ENCODE assay signal across 15 mouse cellular contexts in genomic region chr2:17703170-17703512, GRCm38 (mm10). TPM values are rescaled to one million over a fixed set of nuclear protein-coding genes. Genes with fewer than 3 reads are reported as not detected.
DNase-seq lines count a peak whose midpoint lies in the region; ATAC-seq lines count a peak whose summit lies in the region.
"Had no signal": no experiment of that assay in that cellular context is flagged by ENCODE, and none has a peak within 500 bp of the region (broad histone marks: within the 10 kb centered on the region; RNA-seq: fewer than 3 reads in every experiment).

No protein-coding gene starts in this region.

- 54% methylated on average over 2 of the region's 2 CpGs for WGBS in hindbrain, embryonic 15.5 days
- 45% methylated on average over 2 of the region's 2 CpGs for WGBS in hindbrain, embryonic 14.5 days
- WGBS in forebrain, embryonic 12.5 days = 44% methylated on average over 2 of the region's 2 CpGs
- WGBS in heart, embryonic 11.5 days (ENCODE audit: insufficient replicate concordance) = 74% methylated on average over 2 of the region's 2 CpGs

- peak; percentile 43; the same call in 1 of the 2 replicates for ATAC-seq in hindbrain, embryonic 15.5 days (ENCODE audit: low FRiP score, low read depth)
- ATAC-seq in hindbrain, embryonic 14.5 days (ENCODE audit: low FRiP score) = no peak
- ATAC-seq in CD4-positive, CD25-positive, alpha-beta regulatory T cell, adult 4 months = peak; percentile 78
- no peak for ATAC-seq in forebrain, embryonic 12.5 days (ENCODE audit: low FRiP score)
- peak; percentile 72 for ATAC-seq in inflammation-experienced regulatory T-cells, adult 6 months
- ATAC-seq in heart, embryonic 11.5 days (replicated peaks; ENCODE audit: insufficient number of reproducible peaks, low FRiP score, low TSS enrichment) = no peak
- ATAC-seq: liver, embryonic 12.5 days had no signal

- no peaks in the 10 kb centered on the region for H3K36me3 ChIP-seq in hindbrain, embryonic 15.5 days
- H3K36me3 ChIP-seq in hindbrain, embryonic 14.5 days (replicated peaks; ENCODE audit: control insufficient read depth, insufficient read depth) = no peaks in the 10 kb centered on the region
- H3K36me3 ChIP-seq in forebrain, embryonic 12.5 days (replicated peaks) = no peaks in the 10 kb centered on the region
- no peaks in the 10 kb centered on the region for H3K36me3 ChIP-seq in heart, embryonic 11.5 days (ENCODE audit: control insufficient read depth, insufficient read depth, low read length)
- H3K36me3 ChIP-seq: liver, embryonic 12.5 days; lung, embryonic 15.5 days had no signal

- H3K27ac ChIP-seq in hindbrain, embryonic 15.5 days (replicated peaks) = peak overlapping the region; percentile 26; the same call in 1 of the 2 replicates
- H3K27ac ChIP-seq in hindbrain, embryonic 14.5 days = no peak overlapping the region
- H3K27ac ChIP-seq in forebrain, embryonic 12.5 days = 0 out of 2 replicates have a peak overlapping the region, but pooled peaks have one; percentile 13
- no peak overlapping the region for H3K27ac ChIP-seq in heart, embryonic 11.5 days (ENCODE audit: low read depth, low read length)
- H3K27ac ChIP-seq: liver, embryonic 12.5 days; lung, embryonic 15.5 days had no signal

- peaks cover 14% of the 10 kb centered on the region for H3K4me1 ChIP-seq in hindbrain, embryonic 15.5 days (replicated peaks)
- no peaks in the 10 kb centered on the region; the same call in 1 of the 2 replicates for H3K4me1 ChIP-seq in hindbrain, embryonic 14.5 days (replicated peaks; ENCODE audit: control insufficient read depth, insufficient read depth, low read length)
- H3K4me1 ChIP-seq in forebrain, embryonic 12.5 days = peaks cover 16% of the 10 kb centered on the region
- H3K4me1 ChIP-seq in heart, embryonic 11.5 days (ENCODE audit: control insufficient read depth, insufficient read depth, low read length) = no peaks in the 10 kb centered on the region
- H3K4me1 ChIP-seq: liver, embryonic 12.5 days had no signal

- H3K9ac ChIP-seq in hindbrain, embryonic 15.5 days = no peak overlapping the region
- no peak overlapping the region for H3K9ac ChIP-seq in hindbrain, embryonic 14.5 days
- H3K9ac ChIP-seq in forebrain, embryonic 12.5 days = no peak overlapping the region
- H3K9ac ChIP-seq in heart, embryonic 11.5 days (ENCODE audit: low read depth, low read length) = no peak overlapping the region
- H3K9ac ChIP-seq: liver, embryonic 12.5 days; lung, embryonic 15.5 days had no signal

- no peak overlapping the region for H3K4me3 ChIP-seq in hindbrain, embryonic 15.5 days
- no peak overlapping the region for H3K4me3 ChIP-seq in hindbrain, embryonic 14.5 days (replicated peaks; ENCODE audit: low read length)
- no peak overlapping the region for H3K4me3 ChIP-seq in forebrain, embryonic 12.5 days (replicated peaks)
- H3K4me3 ChIP-seq in heart, embryonic 11.5 days (ENCODE audit: low read depth, low read length) = no peak overlapping the region
- H3K4me3 ChIP-seq: liver, embryonic 12.5 days; lung, embryonic 15.5 days had no signal

- H3K27me3 ChIP-seq in hindbrain, embryonic 15.5 days = no peaks in the 10 kb centered on the region
- H3K27me3 ChIP-seq in hindbrain, embryonic 14.5 days (ENCODE audit: control insufficient read depth, insufficient read depth, low read length) = no peaks in the 10 kb centered on the region
- H3K27me3 ChIP-seq in forebrain, embryonic 12.5 days = no peaks in the 10 kb centered on the region
- no peaks in the 10 kb centered on the region for H3K27me3 ChIP-seq in heart, embryonic 11.5 days (ENCODE audit: control insufficient read depth, insufficient read depth, low read length)
- H3K27me3 ChIP-seq: CH12.LX; liver, embryonic 12.5 days; lung, embryonic 15.5 days had no signal

- H3K9me3 ChIP-seq in hindbrain, embryonic 15.5 days = no peaks in the 10 kb centered on the region
- H3K9me3 ChIP-seq in hindbrain, embryonic 14.5 days (ENCODE audit: control insufficient read depth, low read length) = no peaks in the 10 kb centered on the region
- H3K9me3 ChIP-seq in forebrain, embryonic 12.5 days = no peaks in the 10 kb centered on the region
- no peaks in the 10 kb centered on the region for H3K9me3 ChIP-seq in heart, embryonic 11.5 days (replicated peaks; ENCODE audit: control insufficient read depth, low read length)
- H3K9me3 ChIP-seq: liver, embryonic 12.5 days; lung, embryonic 15.5 days had no signal

- DNase-seq in hindbrain, embryonic 14.5 days (ENCODE audit: low spot score) = no peak
- DNase-seq in cerebellum, postnatal 36 days = no peak
- DNase-seq: adrenal gland, postnatal 36 days; cerebellum, postnatal 14 days; heart, postnatal 14 days; kidney, adult 11 months; kidney, postnatal 25 days had no signal

- no peak overlapping the region for H3K4me2 ChIP-seq in hindbrain, embryonic 15.5 days
- no peak overlapping the region for H3K4me2 ChIP-seq in hindbrain, embryonic 14.5 days (replicated peaks)
- H3K4me2 ChIP-seq in forebrain, embryonic 12.5 days = no peak overlapping the region
- H3K4me2 ChIP-seq in heart, embryonic 11.5 days = no peak overlapping the region
- H3K4me2 ChIP-seq: liver, embryonic 12.5 days; lung, embryonic 15.5 days had no signal

RNA-seq across cellular contexts. Expression of gene Nebl, which starts 28.1 kb away (rescaled TPM):
- polyA plus RNA-seq in hindbrain, embryonic 15.5 days (2015; fragmentation: Nextera tagmentation; extraction: Ambion mirVana) = 12.4 and 12.5 TPM in 2 replicates
- 11.1 and 12.9 TPM in 2 replicates for polyA plus RNA-seq in hindbrain, embryonic 14.5 days (2014; fragmentation: Nextera tagmentation; extraction: Ambion mirVana)
- polyA plus RNA-seq in CD4-positive, CD25-positive, alpha-beta regulatory T cell, adult 4 months (2017; shearing (Covaris generic)) = 1 to 10 TPM; 7.5 to 9.7 TPM
- 6.1 and 6.5 TPM in 2 replicates for polyA plus RNA-seq in forebrain, embryonic 12.5 days (2016; fragmentation: Nextera tagmentation; extraction: Ambion mirVana)
- 10 to 100 TPM; 13.5 to 17.4 (median 14.3) TPM for polyA plus RNA-seq in inflammation-experienced regulatory T-cells, adult 6 months (2017; shearing (Covaris generic))
- 403 and 457 TPM in 2 replicates for polyA plus RNA-seq in heart, embryonic 11.5 days (2014; fragmentation: Nextera tagmentation; extraction: Ambion mirVana)

Comparison
In these comparisons a context has a peak if more than half of its experiments do, and no peak if none do; other contexts are left out.
1. ATAC-seq: peak in hindbrain, embryonic 15.5 days (single experiment), CD4-positive, CD25-positive, alpha-beta regulatory T cell, adult 4 months (single experiment) and inflammation-experienced regulatory T-cells, adult 6 months (single experiment); none in hindbrain, embryonic 14.5 days (single experiment), forebrain, embryonic 12.5 days (single experiment) and heart, embryonic 11.5 days (single experiment).
2. H3K27ac ChIP-seq: peak in hindbrain, embryonic 15.5 days (single experiment) and forebrain, embryonic 12.5 days (single experiment); none in hindbrain, embryonic 14.5 days (single experiment) and heart, embryonic 11.5 days (single experiment).
3. RNA of gene Nebl, which starts 28.1 kb away (polyA plus RNA-seq): 403 to 457 TPM in heart, embryonic 11.5 days; 13.5 to 17.4 TPM in inflammation-experienced regulatory T-cells, adult 6 months, 12.4 to 12.5 TPM in hindbrain, embryonic 15.5 days, 11.1 to 12.9 TPM in hindbrain, embryonic 14.5 days, 7.5 to 9.7 TPM in CD4-positive, CD25-positive, alpha-beta regulatory T cell, adult 4 months and 6.1 to 6.5 TPM in forebrain, embryonic 12.5 days; every median in the first group is over 10 times any median in the second.